Mouse (Mus musculus) C2C12 (cell line): ENCODE measurements around the gene Gm42688. TPM values are rescaled to one million over a fixed set of nuclear protein-coding genes. Genes with fewer than 3 reads are reported as not detected.
A peak's percentile ranks its signal among the peaks of the same experiment; 100 is the strongest.

ENCODE experiments used
- H3K27me3 ChIP-seq: one replicate; pipeline ENCODE4 v1.6.1; 2011; ENCODE audit not compliant: control insufficient read depth, insufficient read depth, insufficient read length
- H3K36me3 ChIP-seq: one replicate; pipeline ENCODE4 v1.6.1; 2011; ENCODE audit not compliant: control insufficient read depth, insufficient read depth
- H3K4me3 ChIP-seq: one replicate; pipeline ENCODE4 v1.5.1; 2011; ENCODE audit warnings: mild to moderate bottlenecking, control low read depth; ENCODE audit not compliant: poor library complexity, insufficient read depth, severe bottlenecking
- H3K79me2 ChIP-seq: one replicate; pipeline ENCODE4 v1.6.1; 2011; ENCODE audit not compliant: control insufficient read depth, insufficient read depth
- H3K79me3 ChIP-seq: one replicate; pipeline ENCODE4 v1.6.1; 2011; ENCODE audit warnings: low read depth, control low read depth
- H3ac ChIP-seq: one replicate; pipeline ENCODE3; 2011; ENCODE audit warnings: low read depth; ENCODE audit not compliant: control insufficient read depth, insufficient read length
- CEBPB ChIP-seq: IDR thresholded peaks from one replicate; pipeline ENCODE4 v1.6.1; 2011; ENCODE audit warnings: low read depth, mild to moderate bottlenecking, control low read depth, moderate library complexity
- CTCF ChIP-seq: IDR thresholded peaks from one replicate; pipeline ENCODE4 v1.5.1; 2011; ENCODE audit not compliant: control insufficient read depth, insufficient read depth, insufficient read length
- FOSL1 ChIP-seq: IDR thresholded peaks from one replicate; pipeline ENCODE4 v1.8.0; 2011; ENCODE audit warnings: mild to moderate bottlenecking, low read length; ENCODE audit not compliant: poor library complexity, insufficient read depth, severe bottlenecking
- MAX ChIP-seq: IDR thresholded peaks from one replicate; pipeline ENCODE4 v1.6.1; 2011; ENCODE audit warnings: mild to moderate bottlenecking, control low read depth
- MYOD1 ChIP-seq: IDR thresholded peaks from one replicate; pipeline ENCODE4 v1.6.1; 2011; ENCODE audit warnings: low read depth; ENCODE audit not compliant: control insufficient read depth, insufficient read length
- MYOG ChIP-seq: IDR thresholded peaks from one replicate; pipeline ENCODE4 v1.6.1; 2011; ENCODE audit not compliant: control insufficient read depth, insufficient read length; ENCODE audit errors: extremely low read depth
- USF1 ChIP-seq: IDR thresholded peaks from one replicate; pipeline ENCODE4 v1.6.1; 2011; ENCODE audit warnings: low read depth, mild to moderate bottlenecking, control low read depth, moderate library complexity
- polyA plus RNA-seq: library from polyadenylated mRNA; unstranded; fragments of >200 nt; fragmentation: generic; extraction: Trizol; gene quantifications from one replicate; pipeline ENCODE4 v1.2.1, GENCODE M21; 2012; ENCODE audit warnings: missing spikeins

Gene Gm42688
- polyA plus RNA-seq, 1 experiment = 0.98 TPM

- peaks cover 14% of the 10 kb centered on the region for H3K27me3 ChIP-seq
- TF ChIP-seq FOSL1 = no peak
- no peak for TF ChIP-seq CTCF
- TF ChIP-seq MYOD1 = no peak
- TF ChIP-seq USF1 = no peak
- TF ChIP-seq MAX = no peak
- no peak for TF ChIP-seq MYOG
- no peak for TF ChIP-seq CEBPB
- H3K79me3 ChIP-seq = peaks cover 23% of the 10 kb centered on the region
- peaks cover 29% of the 10 kb centered on the region for H3K36me3 ChIP-seq
- H3K4me3 ChIP-seq = no peak overlapping the region
- H3K79me2 ChIP-seq = peaks cover 31% of the 10 kb centered on the region
- no peak overlapping the region for H3ac ChIP-seq
Observed at GRCm38 (mm10) chr6:83058725-83059124, 42.7 kb upstream of the Gm42688 start.

DNA sequence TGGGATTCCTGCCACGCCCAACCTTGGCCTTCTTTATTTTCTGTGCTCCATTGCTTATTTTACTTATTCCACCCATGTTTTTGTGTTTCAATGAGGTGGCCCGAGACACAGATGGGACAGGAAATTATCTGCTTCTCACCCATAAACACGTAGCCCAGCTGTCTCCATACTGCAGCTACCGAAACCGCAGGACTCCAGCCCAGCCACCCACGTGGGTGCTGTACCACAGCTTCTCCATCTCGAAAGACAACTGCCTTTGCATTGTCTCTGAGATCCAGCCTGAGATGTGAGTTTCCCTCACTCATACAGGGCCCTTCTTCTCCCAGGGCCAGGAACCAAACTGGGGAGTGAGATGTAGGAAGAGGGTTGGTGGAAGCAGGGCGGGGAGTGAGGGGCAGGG, 35.4 kb upstream of the Gm42688 start:
- peaks cover 72% of the 10 kb centered on the region for H3K27me3 ChIP-seq
- TF ChIP-seq USF1 (no peak), MAX (no peak), FOSL1 (no peak), MYOD1 (no peak), CEBPB (no peak), MYOG (no peak), CTCF (no peak)
- no peak overlapping the region for H3ac ChIP-seq
- H3K79me2 ChIP-seq = no peaks in the 10 kb centered on the region
- H3K36me3 ChIP-seq = no peaks in the 10 kb centered on the region
- H3K4me3 ChIP-seq = no peak overlapping the region
- no peaks in the 10 kb centered on the region for H3K79me3 ChIP-seq

GRCm38 (mm10) chr6:83066441-83066840, 35.0 kb upstream of the Gm42688 start:
- H3K4me3 ChIP-seq = no peak overlapping the region
- H3K79me2 ChIP-seq = no peaks in the 10 kb centered on the region
- H3K27me3 ChIP-seq = peaks cover 76% of the 10 kb centered on the region
- TF ChIP-seq MYOD1 = no peak
- no peak for TF ChIP-seq MYOG
- TF ChIP-seq CTCF = no peak
- no peak for TF ChIP-seq MAX
- TF ChIP-seq CEBPB = no peak
- TF ChIP-seq FOSL1 = no peak
- no peak for TF ChIP-seq USF1
- no peaks in the 10 kb centered on the region for H3K36me3 ChIP-seq
- no peak overlapping the region for H3ac ChIP-seq
- no peaks in the 10 kb centered on the region for H3K79me3 ChIP-seq

DNA sequence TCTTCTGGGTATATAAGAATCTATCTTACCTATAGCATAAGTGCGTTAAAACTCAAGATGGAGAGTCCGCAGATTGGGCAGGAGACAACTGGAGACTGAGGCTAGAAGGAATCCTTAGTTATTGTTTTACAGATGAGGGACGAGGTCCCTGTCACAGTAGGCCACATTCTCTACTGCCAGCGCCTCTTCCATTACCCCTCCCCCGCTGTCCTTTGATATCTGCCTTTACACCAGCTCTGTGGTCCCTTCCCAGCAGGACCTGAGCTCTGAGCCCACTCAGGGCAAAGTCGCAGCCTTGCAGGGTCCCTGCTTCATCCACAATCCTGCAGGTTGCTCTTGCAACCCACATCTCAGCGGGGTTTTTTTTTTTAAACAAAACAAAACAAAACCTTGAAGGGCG, 33.2 kb upstream of the Gm42688 start:
- Histone ChIP-seq H3K4me3 (no peak overlapping the region), H3ac (no peak overlapping the region), H3K27me3 (peaks cover 82% of the 10 kb centered on the region), H3K79me3 (no peaks in the 10 kb centered on the region), H3K36me3 (no peaks in the 10 kb centered on the region), H3K79me2 (no peaks in the 10 kb centered on the region)
- TF ChIP-seq MAX (no peak), CEBPB (no peak), MYOG (no peak), CTCF (no peak), FOSL1 (no peak), USF1 (no peak), MYOD1 (no peak)

- Histone ChIP-seq H3K79me2 (no peaks in the 10 kb centered on the region), H3K79me3 (no peaks in the 10 kb centered on the region), H3ac (peak overlapping the region; percentile 18), H3K36me3 (no peaks in the 10 kb centered on the region), H3K4me3 (no peak overlapping the region), H3K27me3 (peaks cover 75% of the 10 kb centered on the region)
- TF ChIP-seq CTCF = no peak
- TF ChIP-seq MYOG = no peak
- TF ChIP-seq MAX = no peak
- TF ChIP-seq MYOD1 = no peak
- TF ChIP-seq USF1 = no peak
- TF ChIP-seq CEBPB = no peak
- TF ChIP-seq FOSL1 = no peak
Observed at GRCm38 (mm10) chr6:83068706-83069487, 32.5 kb upstream of the Gm42688 start.

DNA sequence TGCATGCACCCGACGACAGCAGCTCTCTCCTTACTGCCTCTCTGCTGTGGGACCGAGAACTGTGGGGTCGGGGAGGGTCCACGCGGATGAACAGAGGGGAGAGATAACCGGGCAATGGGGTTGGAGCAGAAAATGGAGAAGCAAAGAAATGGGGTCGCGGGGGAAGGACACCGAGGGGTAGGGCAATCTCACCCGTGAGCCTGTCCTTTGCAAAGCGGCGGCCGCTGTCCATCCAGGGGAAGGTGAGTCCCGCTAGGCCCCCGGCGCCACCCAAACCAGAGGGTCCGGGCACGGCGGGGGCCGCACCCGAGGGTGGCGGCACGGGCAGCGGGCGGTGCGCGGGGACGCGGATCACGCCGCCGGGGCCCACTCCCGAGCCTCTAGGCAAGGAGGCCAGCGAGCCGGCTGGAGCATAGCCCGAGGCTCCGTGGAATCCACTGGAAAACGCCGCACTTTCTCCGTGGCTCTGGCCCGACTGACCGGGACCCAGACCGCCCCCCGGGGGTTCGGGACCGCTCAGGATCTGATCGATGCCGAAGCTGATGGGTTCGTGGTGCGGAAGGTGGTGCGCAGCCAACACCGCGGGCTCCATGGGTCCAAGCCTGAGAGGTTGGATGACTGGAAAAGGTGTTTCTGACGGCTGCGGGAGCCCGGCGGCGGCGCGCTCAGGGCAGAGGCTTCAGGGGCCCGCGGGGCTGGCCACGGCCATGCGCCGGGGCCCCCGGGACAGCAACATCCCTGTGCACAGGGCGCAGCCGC, 31.8 kb upstream of the Gm42688 start:
- no peak for TF ChIP-seq CTCF
- no peak for TF ChIP-seq USF1
- TF ChIP-seq FOSL1 = no peak
- no peak for TF ChIP-seq MYOD1
- TF ChIP-seq MAX = no peak
- no peak for TF ChIP-seq CEBPB
- no peak for TF ChIP-seq MYOG
- H3K36me3 ChIP-seq = no peaks in the 10 kb centered on the region
- no peak overlapping the region for H3K4me3 ChIP-seq
- peaks cover 68% of the 10 kb centered on the region for H3K27me3 ChIP-seq
- H3K79me3 ChIP-seq = no peaks in the 10 kb centered on the region
- H3ac ChIP-seq = no peak overlapping the region
- H3K79me2 ChIP-seq = no peaks in the 10 kb centered on the region
